Mouse (Mus musculus): ENCODE results near the gene S100a14. TPM values are rescaled to one million over a fixed set of nuclear protein-coding genes. Genes with fewer than 3 reads are reported as not detected.

The S100a14 gene
- total and polyA plus RNA-seq, 3 experiments: not detected

GRCm38 (mm10) chr3:90540904-90541303 lies 14.2 kb downstream of the S100a14 start:
- Histone ChIP-seq H3K9me3 (replicated peaks; ENCODE audit: insufficient read depth, low read length) (no peaks in the 10 kb centered on the region), H3K9ac (ENCODE audit: control insufficient read depth, low read depth, low read length, poor library complexity, severe bottlenecking) (no peak overlapping the region), H3K4me3 (ENCODE audit: control insufficient read depth in 1 of 2, insufficient read depth in 1 of 2, low read depth in 2 of 2, low read length in 2 of 2) (no peak overlapping the region), H3K27me3 (ENCODE audit: control insufficient read depth in 1 of 2, insufficient read depth in 2 of 2, low read length in 2 of 2) (peaks cover 14 to 21% of the 10 kb centered on the region in 2 experiments), H3K4me1 (ENCODE audit: control insufficient read depth in 1 of 2, insufficient read depth in 2 of 2, low read length in 2 of 2) (no peaks in the 10 kb centered on the region), H3K79me2 (ENCODE audit: control insufficient read depth, insufficient read depth, low read length, poor library complexity) (no peaks in the 10 kb centered on the region), H3K27ac (ENCODE audit: control insufficient read depth, low read depth, low read length) (no peak overlapping the region), H3K36me3 (ENCODE audit: control insufficient read depth in 1 of 2, insufficient read depth in 2 of 2, low read length in 2 of 2) (no peaks in the 10 kb centered on the region)
- TF ChIP-seq GATA1 (IDR thresholded peaks at IDR 0.05; ENCODE audit: low read depth, low read length) (no peak), ELF1 (IDR thresholded peaks at IDR 0.05; ENCODE audit: low read depth, low read length) (no peak)
- no peak for DNase-seq (ENCODE audit: low read depth, low spot score)

DNA sequence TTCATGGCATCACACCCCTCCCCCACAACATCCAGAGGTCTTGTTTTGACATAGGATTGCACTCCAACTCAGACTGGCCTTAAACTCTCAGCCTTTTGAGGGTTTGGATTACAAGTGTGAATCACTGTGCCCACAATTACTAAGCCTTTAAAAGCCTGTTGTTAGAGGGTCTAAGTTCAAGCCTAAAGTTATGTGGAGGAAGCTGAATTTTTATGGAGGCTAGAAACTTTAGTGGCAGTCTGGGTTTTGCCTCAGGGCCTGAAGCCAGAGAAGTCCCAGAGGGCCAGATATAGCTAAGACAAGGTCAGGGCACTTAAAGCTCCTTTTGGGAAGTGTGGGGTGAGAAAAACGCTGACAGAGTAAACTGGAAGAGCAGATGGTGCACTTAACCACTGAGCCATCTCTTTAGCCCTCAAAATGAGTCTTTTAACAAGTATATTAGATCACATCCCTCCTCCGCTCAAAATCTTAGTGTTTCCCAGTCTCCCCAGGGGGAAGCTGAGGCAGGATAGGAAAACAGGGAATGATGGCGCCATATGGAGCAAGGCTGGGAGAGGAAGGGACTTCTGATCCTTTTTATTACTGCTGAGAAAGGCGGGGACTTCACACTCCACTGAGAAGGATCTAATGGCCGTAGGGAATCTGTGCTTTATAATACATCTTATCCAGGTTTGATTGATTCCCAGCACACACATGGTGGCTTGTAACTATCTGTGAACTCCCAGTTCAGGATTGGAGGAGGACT lies 23.2 kb downstream of the S100a14 start:
- Histone ChIP-seq H3K4me3 (ENCODE audit: control insufficient read depth in 1 of 2, insufficient read depth in 1 of 2, low read depth in 2 of 2, low read length in 2 of 2) (no peak overlapping the region), H3K9me3 (replicated peaks; ENCODE audit: insufficient read depth, low read length) (no peaks in the 10 kb centered on the region), H3K27ac (ENCODE audit: control insufficient read depth, low read depth, low read length) (no peak overlapping the region), H3K9ac (ENCODE audit: control insufficient read depth, low read depth, low read length, poor library complexity, severe bottlenecking) (no peak overlapping the region), H3K27me3 (ENCODE audit: control insufficient read depth in 1 of 2, insufficient read depth in 2 of 2, low read length in 2 of 2) (peaks cover 13 to 39% of the 10 kb centered on the region in 2 experiments), H3K79me2 (ENCODE audit: control insufficient read depth, insufficient read depth, low read length, poor library complexity) (no peaks in the 10 kb centered on the region), H3K4me1 (ENCODE audit: control insufficient read depth in 1 of 2, insufficient read depth in 2 of 2, low read length in 2 of 2) (no peaks in the 10 kb centered on the region; a peak in 1 of 4 replicates), H3K36me3 (ENCODE audit: control insufficient read depth in 1 of 2, insufficient read depth in 2 of 2, low read length in 2 of 2) (no peaks in the 10 kb centered on the region)
- TF ChIP-seq MYC (IDR thresholded peaks at IDR 0.05; ENCODE audit: low read depth, low read length) (no peak), MEF2A (IDR thresholded peaks at IDR 0.05; ENCODE audit: extremely low read depth, insufficient replicate concordance, low read depth, low read length, poor library complexity, severe bottlenecking) (no peak), POLR2AphosphoS5 (IDR thresholded peaks at IDR 0.05; ENCODE audit: borderline replicate concordance, low read depth, low read length) (no peak), NELFE (IDR thresholded peaks at IDR 0.05; ENCODE audit: low read depth, low read length) (no peak), CHD1 (IDR thresholded peaks at IDR 0.05; ENCODE audit: low read depth, low read length) (no peak), USF2 (IDR thresholded peaks at IDR 0.05; ENCODE audit: borderline replicate concordance in 1 of 2, insufficient read depth in 1 of 2, low read depth in 1 of 2, low read length in 2 of 2) (no peak), SMC3 (IDR thresholded peaks at IDR 0.05; ENCODE audit: low read depth, low read length) (no peak), ZC3H11A (IDR thresholded peaks at IDR 0.05; ENCODE audit: low read depth, low read length) (no peak), SIN3A (IDR thresholded peaks at IDR 0.05; ENCODE audit: low read length) (no peak)
- DNase-seq (ENCODE audit: low read depth, low spot score): no peak

DNA sequence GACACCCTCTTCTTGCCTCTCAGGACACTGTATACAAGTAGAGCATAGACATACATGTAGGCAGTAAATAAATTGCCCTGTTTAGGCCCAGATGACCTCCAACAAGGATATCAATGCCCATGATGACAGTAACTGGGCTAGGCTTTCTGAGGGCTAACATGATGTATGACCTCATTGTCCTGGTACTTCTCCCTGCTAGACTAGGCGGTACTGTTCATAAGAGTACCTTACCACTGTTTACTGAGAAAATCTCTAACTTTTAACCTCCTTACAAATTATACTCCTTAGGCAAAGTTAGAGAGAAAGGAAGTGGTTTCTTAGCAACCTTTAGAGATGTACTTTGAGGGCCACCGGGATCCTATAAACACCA lies 23.8 kb downstream of the S100a14 start:
- H3K9me3 ChIP-seq (replicated peaks; ENCODE audit: insufficient read depth, low read length): no peaks in the 10 kb centered on the region

More for the DNA sequence above, 23.8 kb downstream of the S100a14 start:
- H3K27me3 ChIP-seq (ENCODE audit: control insufficient read depth in 1 of 2, insufficient read depth in 2 of 2, low read length in 2 of 2): peaks cover 11 to 42% of the 10 kb centered on the region in 2 experiments
- H3K27ac ChIP-seq (ENCODE audit: control insufficient read depth, low read depth, low read length): no peak overlapping the region
- H3K36me3 ChIP-seq (ENCODE audit: control insufficient read depth in 1 of 2, insufficient read depth in 2 of 2, low read length in 2 of 2): no peaks in the 10 kb centered on the region
- H3K79me2 ChIP-seq (ENCODE audit: control insufficient read depth, insufficient read depth, low read length, poor library complexity): no peaks in the 10 kb centered on the region
- no peak overlapping the region for H3K9ac ChIP-seq (ENCODE audit: control insufficient read depth, low read depth, low read length, poor library complexity, severe bottlenecking)
- TF ChIP-seq POLR2A (IDR thresholded peaks at IDR 0.05; ENCODE audit: control insufficient read depth in 1 of 2, insufficient read depth in 1 of 2, low read depth in 1 of 2, low read length in 2 of 2, poor library complexity in 1 of 2) (no peak), JUND (IDR thresholded peaks at IDR 0.05; ENCODE audit: low read depth, low read length) (no peak), USF1 (IDR thresholded peaks at IDR 0.05; ENCODE audit: low read depth, low read length) (no peak), MXI1 (IDR thresholded peaks at IDR 0.05; ENCODE audit: low read depth, low read length) (no peak), MEF2A (IDR thresholded peaks at IDR 0.05; ENCODE audit: extremely low read depth, insufficient replicate concordance, low read depth, low read length, poor library complexity, severe bottlenecking) (no peak), SIN3A (IDR thresholded peaks at IDR 0.05; ENCODE audit: low read length) (no peak), TBP (IDR thresholded peaks at IDR 0.05; ENCODE audit: low read depth, low read length) (no peak), USF2 (IDR thresholded peaks at IDR 0.05; ENCODE audit: borderline replicate concordance in 1 of 2, insufficient read depth in 1 of 2, low read depth in 1 of 2, low read length in 2 of 2) (no peak), CHD1 (IDR thresholded peaks at IDR 0.05; ENCODE audit: low read depth, low read length) (no peak), NRF1 (IDR thresholded peaks at IDR 0.05; ENCODE audit: insufficient read depth, low read depth, low read length, poor library complexity, severe bottlenecking) (no peak), MYB (IDR thresholded peaks at IDR 0.05; ENCODE audit: low read depth, low read length) (no peak), UBTF (IDR thresholded peaks at IDR 0.05; ENCODE audit: borderline replicate concordance, insufficient read depth, low read depth, low read length) (no peak), CTCF (IDR thresholded peaks at IDR 0.05 in 2 of 3, conservative IDR thresholded peaks at IDR 0.05 in 1 of 3; ENCODE audit: control insufficient read depth in 1 of 3, insufficient read depth in 1 of 3, low read depth in 2 of 3, low read length in 3 of 3, poor library complexity in 1 of 3, severe bottlenecking in 1 of 3) (no peak), ZC3H11A (IDR thresholded peaks at IDR 0.05; ENCODE audit: low read depth, low read length) (no peak), ZMIZ1 (IDR thresholded peaks at IDR 0.05; ENCODE audit: low read depth, low read length) (no peak), TAL1 (IDR thresholded peaks at IDR 0.05; ENCODE audit: low read length) (no peak)
- no peak overlapping the region for H3K4me3 ChIP-seq (ENCODE audit: control insufficient read depth in 1 of 2, insufficient read depth in 1 of 2, low read depth in 2 of 2, low read length in 2 of 2)
- DNase-seq (ENCODE audit: low read depth, low spot score): no peak
- H3K4me1 ChIP-seq (ENCODE audit: control insufficient read depth in 1 of 2, insufficient read depth in 2 of 2, low read length in 2 of 2): no peaks in the 10 kb centered on the region; a peak in 1 of 4 replicates
